Comparison of ENCODE assay signal across 41 mouse cellular contexts in genomic region chr1:174066305-174066704, GRCm38 (mm10). TPM values are rescaled to one million over a fixed set of nuclear protein-coding genes. Genes with fewer than 3 reads are reported as not detected.
"Had no signal": no experiment of that assay in that cellular context is flagged by ENCODE, and none has a peak within 500 bp of the region (broad histone marks: within the 10 kb centered on the region; RNA-seq: fewer than 3 reads in every experiment).

TSS of gene Olfr430 (plus strand) at chr1:174066605.

- H3K4me1 ChIP-seq: limb, embryonic 10.5 days; limb, embryonic 12.5 days; limb, embryonic 13.5 days; limb, embryonic 15.5 days; liver, embryonic 12.5 days; liver, embryonic 13.5 days; liver, embryonic 15.5 days; lung, embryonic 15.5 days; megakaryocyte, embryonic 14.5 days; midbrain, embryonic 10.5 days; midbrain, embryonic 12.5 days; midbrain, embryonic 13.5 days; midbrain, embryonic 15.5 days; neural tube, embryonic 12.5 days had no signal

- H3K27me3 ChIP-seq: limb, embryonic 12.5 days; limb, embryonic 13.5 days; limb, embryonic 15.5 days; liver, embryonic 12.5 days; liver, embryonic 13.5 days; liver, embryonic 15.5 days; lung, embryonic 15.5 days; megakaryocyte, embryonic 14.5 days; midbrain, embryonic 12.5 days; midbrain, embryonic 13.5 days; midbrain, embryonic 15.5 days; neural tube, embryonic 12.5 days had no signal

- H3K36me3 ChIP-seq: limb, embryonic 10.5 days; limb, embryonic 12.5 days; limb, embryonic 13.5 days; limb, embryonic 15.5 days; liver, embryonic 12.5 days; liver, embryonic 13.5 days; liver, embryonic 15.5 days; lung, embryonic 15.5 days; midbrain, embryonic 10.5 days; midbrain, embryonic 12.5 days; midbrain, embryonic 13.5 days; midbrain, embryonic 15.5 days; neural tube, embryonic 12.5 days had no signal

- H3K9ac ChIP-seq: limb, embryonic 12.5 days; limb, embryonic 13.5 days; limb, embryonic 15.5 days; liver, embryonic 12.5 days; liver, embryonic 13.5 days; liver, embryonic 14.5 days; liver, embryonic 15.5 days; liver, postnatal 0 days; lung, embryonic 14.5 days; lung, embryonic 15.5 days; midbrain, embryonic 12.5 days; midbrain, embryonic 13.5 days; midbrain, embryonic 15.5 days; neural tube, embryonic 12.5 days had no signal

- H3K27ac ChIP-seq: limb, embryonic 10.5 days; limb, embryonic 12.5 days; limb, embryonic 13.5 days; limb, embryonic 15.5 days; liver, embryonic 12.5 days; liver, embryonic 13.5 days; liver, embryonic 14.5 days; liver, embryonic 15.5 days; lung, embryonic 15.5 days; macrophage; midbrain, embryonic 10.5 days; midbrain, embryonic 12.5 days; midbrain, embryonic 13.5 days; midbrain, embryonic 15.5 days; neural tube, embryonic 12.5 days had no signal

- ATAC-seq: liver, embryonic 12.5 days; liver, postnatal 0 days; lung, postnatal 0 days; midbrain, embryonic 13.5 days; midbrain, embryonic 15.5 days; midbrain, embryonic 16.5 days had no signal

- H3K4me2 ChIP-seq: limb, embryonic 12.5 days; limb, embryonic 13.5 days; limb, embryonic 15.5 days; liver, embryonic 11.5 days; liver, embryonic 12.5 days; liver, embryonic 13.5 days; liver, embryonic 15.5 days; lung, embryonic 14.5 days; lung, embryonic 15.5 days; midbrain, embryonic 11.5 days; midbrain, embryonic 12.5 days; midbrain, embryonic 13.5 days; midbrain, embryonic 15.5 days; neural tube, embryonic 12.5 days had no signal

- H3K4me3 ChIP-seq: limb, embryonic 10.5 days; limb, embryonic 12.5 days; limb, embryonic 13.5 days; limb, embryonic 15.5 days; liver, embryonic 12.5 days; liver, embryonic 13.5 days; liver, embryonic 15.5 days; lung, embryonic 15.5 days; megakaryocyte, embryonic 14.5 days; midbrain, embryonic 10.5 days; midbrain, embryonic 12.5 days; midbrain, embryonic 13.5 days; midbrain, embryonic 15.5 days; myocyte; neural tube, embryonic 12.5 days had no signal

- H3K9me3 ChIP-seq: limb, embryonic 10.5 days; limb, embryonic 12.5 days; limb, embryonic 13.5 days; limb, embryonic 15.5 days; liver, embryonic 12.5 days; liver, embryonic 13.5 days; liver, embryonic 15.5 days; lung, embryonic 15.5 days; megakaryocyte, embryonic 14.5 days; midbrain, embryonic 10.5 days; midbrain, embryonic 12.5 days; midbrain, embryonic 13.5 days; midbrain, embryonic 15.5 days; neural tube, embryonic 12.5 days had no signal

RNA-seq across cellular contexts. Expression of gene Olfr430, which starts in this region (rescaled TPM):
- total RNA-seq: left cerebral cortex, adult 8-10 months; left cerebral cortex, postnatal 10 days; left cerebral cortex, postnatal 14 days; left cerebral cortex, postnatal 25 days; left cerebral cortex, postnatal 36 days; left cerebral cortex, postnatal 4 days; liver, adult 2 months; megakaryocyte progenitor cell, adult 5-6 weeks; megakaryocyte-erythroid progenitor cell, adult 5-6 weeks; midbrain, postnatal 0 days; monocyte, adult 5-6 weeks had no signal
- polyA plus RNA-seq: limb, embryonic 10.5 days; limb, embryonic 11.5 days; limb, embryonic 12.5 days; limb, embryonic 13.5 days; limb, embryonic 14.5 days; limb, embryonic 15.5 days; liver, adult 2 months; liver, embryonic 11.5 days; liver, embryonic 12.5 days; liver, embryonic 13.5 days; liver, embryonic 14.5 days; liver, embryonic 15.5 days; liver, embryonic 16.5 days; liver, postnatal 0 days; lung, adult 2 months; lung, embryonic 14.5 days; lung, embryonic 15.5 days; lung, embryonic 16.5 days; lung, postnatal 0 days; macrophage; midbrain, embryonic 10.5 days; midbrain, embryonic 11.5 days; midbrain, embryonic 12.5 days; midbrain, embryonic 13.5 days; midbrain, embryonic 14.5 days; midbrain, embryonic 15.5 days; midbrain, embryonic 16.5 days; midbrain, postnatal 0 days; myocyte; neural tube, embryonic 11.5 days; neural tube, embryonic 12.5 days had no signal
